Mouse (Mus musculus) hindbrain, embryonic 15.5 days (tissue): ENCODE data around the gene Gpc6. TPM values are rescaled to one million over a fixed set of nuclear protein-coding genes. Genes with fewer than 3 reads are reported as not detected.
A peak's percentile ranks its signal among the peaks of the same experiment; 100 is the strongest.

Experiments
- ATAC-seq: fragments of 200-750 bp; cut with Nextera tagmentation; 2 replicates; pipeline ENCODE4 v1.8.0; 2017; ENCODE audit warnings: low read depth, moderate number of reproducible peaks, moderate TSS enrichment; ENCODE audit not compliant: low FRiP score
- H3K27ac ChIP-seq: fragments of 300-500 bp; sonication (generic); replicated peaks from 2 replicates; pipeline ENCODE4 v1.5.1; 2015; ENCODE audit warnings: mild to moderate bottlenecking, inconsistent platforms
- H3K27me3 ChIP-seq: fragments of 300-500 bp; sonication (generic); 2 replicates; pipeline ENCODE4 v1.6.1; 2015; ENCODE audit warnings: control low read depth, inconsistent platforms
- H3K36me3 ChIP-seq: fragments of 300-500 bp; sonication (generic); 2 replicates; pipeline ENCODE4 v1.6.1; 2015; ENCODE audit warnings: control low read depth, inconsistent platforms
- H3K4me1 ChIP-seq: fragments of 300-500 bp; sonication (generic); replicated peaks from 2 replicates; pipeline ENCODE4 v1.6.1; 2015; ENCODE audit warnings: control low read depth, inconsistent platforms
- H3K4me2 ChIP-seq: fragments of 300-500 bp; sonication (generic); 2 replicates; pipeline ENCODE4 v1.6.1; 2015; ENCODE audit warnings: moderate library complexity, mild to moderate bottlenecking, inconsistent platforms
- H3K4me3 ChIP-seq: fragments of 300-500 bp; sonication (generic); 2 replicates; pipeline ENCODE4 v1.5.1; 2015; ENCODE audit warnings: mild to moderate bottlenecking, inconsistent platforms
- H3K9ac ChIP-seq: fragments of 300-500 bp; sonication (generic); 2 replicates; pipeline ENCODE4 v1.6.1; 2015; ENCODE audit warnings: inconsistent platforms
- H3K9me3 ChIP-seq: fragments of 300-500 bp; sonication (generic); 2 replicates; pipeline ENCODE4 v1.6.1; 2016; ENCODE audit warnings: control low read depth, inconsistent platforms
- WGBS: fragments of 180-500 bp; shearing (Covaris S2); methylation state at CpG from one replicate; pipeline ENCODE4 v1.1.7; 2015; 5-methylcytosine and 5-hydroxymethylcytosine counted together
- polyA plus RNA-seq: library from polyadenylated mRNA; unstranded; fragments of >200 nt; fragmentation: Nextera tagmentation; extraction: Ambion mirVana; gene quantifications from 2 replicates; pipeline ENCODE4 v1.2.1, GENCODE M21; 2015

Gpc6 gene
- polyA plus RNA-seq, 1 experiment from 2014 or later, result 19.6 TPM

DNA sequence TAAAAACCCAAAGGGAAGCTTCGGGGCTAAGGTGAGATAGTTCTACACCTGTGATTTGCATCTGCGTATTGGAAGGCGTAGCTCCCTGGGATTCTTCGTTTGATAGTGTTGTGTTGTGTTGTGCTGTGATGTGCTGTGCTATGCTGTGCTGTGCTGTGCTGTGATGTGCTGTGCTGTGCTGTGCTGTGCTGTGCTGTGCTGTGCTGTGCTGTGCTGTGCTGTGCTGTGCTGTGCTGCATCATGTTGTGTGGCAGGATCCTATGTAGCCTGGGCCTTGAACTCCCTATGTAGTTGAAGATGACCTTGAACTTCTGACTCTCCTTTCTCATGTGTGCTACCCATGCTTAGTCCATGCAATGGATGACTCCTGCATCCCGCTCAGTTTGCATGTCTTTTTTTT lies 994.5 kb downstream of the Gpc6 start:
- H3K4me1 ChIP-seq, result no peaks in the 10 kb centered on the region
- no peak overlapping the region for H3K4me2 ChIP-seq
- no peaks in the 10 kb centered on the region for H3K9me3 ChIP-seq
- no peaks in the 10 kb centered on the region for H3K36me3 ChIP-seq
- H3K9ac ChIP-seq, result no peak overlapping the region
- H3K4me3 ChIP-seq, result no peak overlapping the region
- WGBS, result 96% methylated on average over 5 of the region's 5 CpGs
- H3K27ac ChIP-seq, result no peak overlapping the region
- H3K27me3 ChIP-seq, result no peaks in the 10 kb centered on the region
- ATAC-seq, result no peak

DNA sequence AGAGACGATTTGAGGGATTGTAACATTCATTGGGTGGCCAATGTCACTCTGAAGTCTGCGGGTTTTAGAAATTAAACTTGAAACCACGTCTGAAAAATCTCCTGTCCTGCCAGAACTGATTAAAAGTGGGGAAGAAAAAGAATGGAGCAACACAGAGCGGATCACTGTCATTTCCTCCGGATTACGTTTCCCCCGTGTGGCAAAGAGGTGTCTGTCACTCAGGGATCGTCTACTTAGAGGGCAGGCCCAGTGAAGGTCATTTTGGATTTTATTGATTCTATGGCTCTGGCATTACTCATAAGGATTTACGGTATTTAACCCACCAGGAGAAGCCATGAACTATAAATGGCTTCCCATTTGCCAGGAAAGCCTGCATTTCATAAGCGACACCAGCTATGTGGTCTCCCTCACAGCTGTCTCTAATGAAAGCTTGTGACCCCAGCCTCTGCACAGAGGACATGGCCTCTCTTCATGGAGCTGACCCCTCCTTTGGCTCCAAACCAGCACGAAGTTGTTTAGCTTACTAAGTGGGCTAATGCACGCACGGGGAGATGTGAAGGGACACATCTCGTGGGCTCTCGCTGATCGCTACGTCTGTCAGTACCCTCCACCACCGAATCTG lies 996.4 kb downstream of the Gpc6 start:
- Histone ChIP-seq H3K27me3 (no peaks in the 10 kb centered on the region), H3K4me1 (no peaks in the 10 kb centered on the region), H3K4me2 (no peak overlapping the region), H3K9ac (no peak overlapping the region), H3K36me3 (no peaks in the 10 kb centered on the region), H3K4me3 (no peak overlapping the region), H3K27ac (no peak overlapping the region), H3K9me3 (no peaks in the 10 kb centered on the region)
- no peak for ATAC-seq
- WGBS, result 63% methylated on average over 18 of the region's 18 CpGs

DNA sequence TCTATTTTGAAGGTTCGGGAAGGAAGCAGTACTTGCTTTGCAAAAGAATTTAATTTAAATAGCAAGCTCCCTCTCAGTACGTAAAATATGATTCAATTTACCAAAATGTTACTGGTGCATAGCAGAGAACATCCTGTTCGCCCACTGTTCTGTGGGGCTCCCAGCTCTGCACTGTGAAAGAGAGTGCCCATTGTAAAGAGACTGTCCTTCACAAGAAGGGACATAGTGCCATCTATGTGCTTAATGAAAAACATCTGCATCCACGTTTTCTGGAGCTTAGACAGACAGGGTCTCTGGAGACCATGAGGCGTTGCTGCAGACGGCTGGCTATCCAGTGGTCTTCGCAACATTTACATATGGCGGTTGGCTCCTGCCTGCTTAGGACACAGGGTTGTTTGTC lies 998.6 kb downstream of the Gpc6 start:
- no peaks in the 10 kb centered on the region for H3K36me3 ChIP-seq
- no peak overlapping the region for H3K27ac ChIP-seq
- H3K9ac ChIP-seq, result no peak overlapping the region
- 0 out of 2 replicates have a peak, but pooled peaks have one; percentile 34 for ATAC-seq
- 73% methylated on average over 8 of the region's 8 CpGs for WGBS
- H3K27me3 ChIP-seq, result no peaks in the 10 kb centered on the region
- H3K9me3 ChIP-seq, result no peaks in the 10 kb centered on the region
- H3K4me2 ChIP-seq, result no peak overlapping the region
- no peaks in the 10 kb centered on the region for H3K4me1 ChIP-seq
- H3K4me3 ChIP-seq, result no peak overlapping the region

DNA sequence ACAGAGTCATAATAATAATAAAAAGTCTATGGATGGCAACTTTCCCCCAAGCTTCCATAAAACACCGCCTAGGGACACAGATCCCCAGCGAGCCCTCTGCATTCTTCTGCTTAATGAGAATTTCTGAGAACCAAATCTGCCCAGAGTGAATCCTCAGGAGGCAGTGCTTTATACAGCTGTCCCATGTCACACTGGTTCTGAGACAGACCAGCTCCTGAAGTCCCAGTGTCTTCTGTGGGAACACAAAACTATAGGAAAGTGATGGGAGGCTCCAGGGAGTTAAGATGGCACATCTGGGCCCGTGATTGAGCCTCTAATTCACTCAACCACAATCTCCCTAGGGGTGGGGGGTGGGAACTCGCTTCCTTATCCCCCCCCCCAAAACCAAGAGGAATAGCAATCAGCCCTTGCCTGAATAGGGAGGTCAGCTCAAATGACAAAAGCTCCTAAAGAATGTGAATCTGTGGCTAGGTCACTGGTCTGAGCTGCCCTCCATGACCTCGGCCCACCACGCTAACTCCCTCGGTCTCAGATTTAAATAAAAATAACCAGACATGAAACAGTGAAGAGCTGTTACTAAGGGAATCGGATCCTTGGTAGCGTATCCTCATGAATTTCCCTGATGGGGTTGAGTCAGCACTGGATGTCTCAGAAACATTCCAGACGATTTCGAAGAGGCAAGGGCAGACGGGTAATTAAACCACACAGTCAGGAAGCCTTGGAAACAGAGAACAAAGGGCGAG lies 1005.2 kb downstream of the Gpc6 start:
- no peaks in the 10 kb centered on the region for H3K9me3 ChIP-seq
- H3K27ac ChIP-seq, result 0 out of 2 replicates have a peak overlapping the region, but pooled peaks have one; percentile 36
- no peak overlapping the region for H3K9ac ChIP-seq
- H3K4me3 ChIP-seq, result no peak overlapping the region
- ATAC-seq, result 0 out of 2 replicates have a peak, but pooled peaks have one; percentile 27
- H3K4me2 ChIP-seq, result 0 out of 2 replicates have a peak overlapping the region, but pooled peaks have one; percentile 9
- no peaks in the 10 kb centered on the region for H3K36me3 ChIP-seq
- peaks cover 16% of the 10 kb centered on the region for H3K4me1 ChIP-seq
- H3K27me3 ChIP-seq, result no peaks in the 10 kb centered on the region
- WGBS, result 8% methylated on average over 13 of the region's 13 CpGs

DNA sequence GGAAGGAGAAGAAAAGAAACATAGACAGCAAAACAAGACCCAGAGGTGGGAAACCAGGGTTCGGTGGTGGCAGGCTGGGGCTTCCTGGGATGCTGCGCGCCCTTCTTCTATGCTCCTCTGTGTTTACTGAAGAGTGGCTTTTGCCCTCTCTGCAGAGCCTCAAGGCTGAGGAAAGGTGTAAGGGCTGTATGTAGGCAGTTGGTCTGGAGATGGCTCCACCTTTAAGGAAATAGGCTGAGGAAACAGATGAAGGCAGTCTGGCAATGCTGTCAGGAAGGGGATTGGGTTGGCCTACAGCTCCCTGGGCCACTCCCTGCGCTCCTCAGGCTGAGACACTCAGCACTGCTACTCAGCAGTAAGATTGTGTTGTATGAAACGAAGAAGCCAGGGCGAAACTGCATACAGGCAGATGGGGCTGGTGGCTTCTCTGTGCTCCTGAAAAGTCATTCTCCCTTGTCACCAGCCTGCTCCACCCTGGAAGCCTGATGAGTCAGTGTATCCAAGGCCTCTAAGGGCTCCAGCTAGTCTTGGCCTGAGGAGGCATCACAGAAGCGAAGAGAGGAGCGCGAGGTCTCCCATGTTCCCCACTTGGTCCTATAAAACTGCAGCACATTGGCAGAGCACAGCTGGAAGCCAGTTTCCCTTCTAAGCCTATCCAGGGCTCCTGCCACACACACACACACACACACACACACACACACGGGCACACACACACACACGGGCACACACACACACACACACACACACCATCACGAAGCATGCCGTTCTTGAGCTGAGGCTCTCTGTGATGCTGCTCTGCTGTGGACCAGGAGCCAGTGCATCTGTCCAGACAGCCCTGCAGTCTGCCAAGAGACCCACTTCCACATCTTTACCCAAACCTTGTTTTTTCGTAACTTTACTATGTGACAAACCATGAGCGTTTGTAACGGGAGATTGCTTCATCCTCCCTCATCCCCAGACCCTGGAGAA lies 1006.0 kb downstream of the Gpc6 start:
- no peaks in the 10 kb centered on the region for H3K36me3 ChIP-seq
- WGBS, result 44% methylated on average over 16 of the region's 16 CpGs
- H3K4me1 ChIP-seq, result peaks cover 16% of the 10 kb centered on the region
- no peaks in the 10 kb centered on the region for H3K27me3 ChIP-seq
- peak overlapping the region; percentile 36; the same call in 1 of the 2 replicates for H3K27ac ChIP-seq
- H3K9me3 ChIP-seq, result no peaks in the 10 kb centered on the region
- H3K4me3 ChIP-seq, result no peak overlapping the region
- ATAC-seq, result 0 out of 2 replicates have a peak, but pooled peaks have one; percentile 42
- H3K9ac ChIP-seq, result no peak overlapping the region
- H3K4me2 ChIP-seq, result 0 out of 2 replicates have a peak overlapping the region, but pooled peaks have one; percentile 9

DNA sequence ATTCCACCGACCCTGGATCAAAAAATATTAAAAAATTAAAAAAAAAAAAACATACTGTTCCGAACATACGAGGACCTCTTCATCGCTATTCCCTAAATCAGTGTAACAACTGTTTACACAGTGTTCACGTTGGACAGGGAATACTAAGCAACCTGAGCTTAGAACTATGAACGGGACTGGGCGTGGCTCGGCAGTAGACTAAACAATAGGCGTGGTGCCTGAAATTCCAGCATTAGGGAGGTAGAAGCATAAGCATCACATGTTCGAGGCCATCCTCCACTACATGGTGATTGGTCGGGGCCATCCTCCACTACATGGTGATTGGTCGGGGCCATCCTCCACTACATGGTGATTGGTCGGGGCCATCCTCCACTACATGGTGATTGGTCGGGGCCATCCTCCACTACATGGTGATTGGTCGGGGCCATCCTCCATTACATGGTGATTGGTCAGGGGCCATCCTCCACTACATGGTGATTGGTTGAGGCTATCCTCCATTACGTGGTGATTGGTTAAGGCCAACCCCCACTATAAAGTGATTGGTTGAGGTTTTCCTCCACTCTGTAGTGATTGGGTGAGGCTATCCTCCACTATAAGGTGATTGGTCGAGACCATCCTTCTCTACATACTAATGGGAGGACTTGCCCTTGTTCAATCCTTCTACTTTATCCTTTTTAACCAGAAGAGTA lies 1007.2 kb downstream of the Gpc6 start:
- no peaks in the 10 kb centered on the region for H3K9me3 ChIP-seq
- peaks cover 16% of the 10 kb centered on the region for H3K4me1 ChIP-seq
- no peaks in the 10 kb centered on the region for H3K36me3 ChIP-seq
- no peak overlapping the region for H3K4me3 ChIP-seq
- WGBS, result 96% methylated on average over 17 of the region's 17 CpGs
- no peak overlapping the region for H3K9ac ChIP-seq
- no peaks in the 10 kb centered on the region for H3K27me3 ChIP-seq
- H3K4me2 ChIP-seq, result no peak overlapping the region
- H3K27ac ChIP-seq, result no peak overlapping the region
- no peak for ATAC-seq

DNA sequence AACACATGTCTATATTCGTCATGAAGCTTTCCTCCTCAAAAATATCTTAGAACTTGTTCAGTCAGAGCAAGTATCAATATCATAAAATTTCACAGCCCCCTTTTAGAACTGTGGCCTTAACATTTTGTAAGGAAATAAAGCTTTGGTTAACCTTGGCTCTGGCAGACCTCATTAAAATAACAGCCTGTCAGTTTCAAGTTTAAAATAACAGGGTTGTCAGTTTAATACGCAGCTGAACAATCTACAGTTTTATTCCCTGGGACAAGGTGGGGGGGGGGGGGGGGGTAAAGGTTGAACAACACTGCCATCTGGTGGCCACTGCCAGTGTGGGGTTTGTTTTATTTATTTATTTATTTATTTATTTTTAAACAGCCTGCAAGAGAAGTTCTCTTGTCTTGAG lies 1013.4 kb downstream of the Gpc6 start:
- 28% methylated on average over 2 of the region's 2 CpGs for WGBS
- H3K27me3 ChIP-seq, result no peaks in the 10 kb centered on the region
- no peaks in the 10 kb centered on the region for H3K9me3 ChIP-seq
- H3K4me3 ChIP-seq, result no peak overlapping the region
- H3K4me2 ChIP-seq, result no peak overlapping the region
- H3K27ac ChIP-seq, result no peak overlapping the region
- ATAC-seq, result no peak
- H3K9ac ChIP-seq, result no peak overlapping the region
- H3K4me1 ChIP-seq, result peaks cover 3% of the 10 kb centered on the region; the same call in 1 of the 2 replicates
- no peaks in the 10 kb centered on the region for H3K36me3 ChIP-seq

DNA sequence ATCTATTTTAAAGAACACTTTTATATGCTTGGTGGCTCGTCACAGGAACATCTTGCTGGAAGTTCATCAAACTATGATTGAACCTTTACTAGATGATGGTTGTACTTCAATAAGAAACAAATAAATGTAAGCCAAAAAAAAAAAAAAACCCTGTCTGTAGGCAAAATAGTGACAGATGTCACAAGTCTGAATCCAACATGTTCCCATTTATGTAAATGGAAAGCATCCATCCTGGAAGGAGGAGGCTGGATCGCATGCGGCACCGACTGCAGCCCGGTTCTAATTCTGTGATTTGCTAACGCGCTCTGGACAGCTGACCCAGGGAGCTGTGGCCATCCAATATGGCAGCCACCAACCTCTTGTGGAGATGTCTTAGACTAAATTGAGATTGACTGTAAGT lies 1014.4 kb downstream of the Gpc6 start:
- no peak overlapping the region for H3K9ac ChIP-seq
- H3K27ac ChIP-seq, result no peak overlapping the region
- no peaks in the 10 kb centered on the region for H3K36me3 ChIP-seq
- ATAC-seq, result no peak
- 85% methylated on average over 7 of the region's 7 CpGs for WGBS
- no peak overlapping the region for H3K4me3 ChIP-seq
- H3K4me2 ChIP-seq, result no peak overlapping the region
- no peaks in the 10 kb centered on the region for H3K27me3 ChIP-seq
- H3K4me1 ChIP-seq, result peaks cover 3% of the 10 kb centered on the region; the same call in 1 of the 2 replicates
- H3K9me3 ChIP-seq, result no peaks in the 10 kb centered on the region

DNA sequence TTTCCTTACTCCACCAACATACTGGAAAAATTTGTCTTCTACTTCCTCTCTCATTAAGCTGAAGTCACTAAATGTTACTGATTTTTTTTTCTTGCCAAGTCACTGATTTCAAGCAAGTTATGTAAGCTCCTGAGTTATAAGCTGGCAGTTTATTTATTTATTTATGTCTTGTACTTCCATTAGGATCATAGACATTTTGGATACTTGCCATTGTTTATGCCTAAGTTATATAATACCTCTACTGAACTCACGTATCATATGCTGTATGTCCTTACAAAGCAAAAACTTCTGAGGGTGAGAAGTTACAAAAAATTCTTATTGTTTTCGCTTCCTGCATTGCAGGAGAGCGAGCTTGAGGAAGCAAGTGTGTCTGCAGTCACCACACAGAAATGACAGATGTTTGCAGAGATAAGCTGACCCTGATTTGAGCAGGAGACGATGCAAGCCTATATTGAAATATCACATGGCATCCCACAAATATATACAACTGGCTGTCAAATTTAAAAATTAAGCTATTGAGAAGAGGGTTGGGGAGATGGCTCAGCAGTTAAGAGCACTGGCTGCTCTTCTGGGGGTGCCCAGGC lies 1020.9 kb downstream of the Gpc6 start:
- Histone ChIP-seq H3K4me2 (no peak overlapping the region), H3K27ac (no peak overlapping the region), H3K9ac (no peak overlapping the region), H3K4me3 (no peak overlapping the region), H3K9me3 (no peaks in the 10 kb centered on the region), H3K27me3 (no peaks in the 10 kb centered on the region), H3K36me3 (no peaks in the 10 kb centered on the region), H3K4me1 (peaks cover 5% of the 10 kb centered on the region)
- WGBS, result 86% methylated on average over 4 of the region's 4 CpGs
- ATAC-seq, result no peak

DNA sequence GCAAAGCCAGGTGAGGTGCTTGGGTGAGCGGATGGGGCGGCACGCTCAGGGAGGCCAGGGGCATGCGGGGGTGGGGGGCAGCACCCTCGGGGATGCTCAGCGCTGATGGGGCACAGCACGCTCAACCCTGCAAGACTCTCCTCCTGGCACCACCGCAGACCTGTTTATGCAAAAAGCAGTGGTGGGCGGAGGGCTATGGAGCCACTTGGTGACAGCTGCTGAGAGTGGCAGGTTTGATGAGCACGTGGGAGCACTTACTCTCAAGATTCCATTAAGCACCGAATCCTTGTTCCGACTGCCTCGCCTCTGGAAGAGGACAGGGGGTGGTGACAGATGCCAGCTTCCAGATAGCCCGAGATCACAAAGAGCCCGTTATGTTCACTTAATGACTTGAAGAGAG lies 1026.2 kb downstream of the Gpc6 start:
- Histone ChIP-seq H3K27ac (no peak overlapping the region), H3K4me2 (peak overlapping the region; percentile 30), H3K36me3 (no peaks in the 10 kb centered on the region), H3K9ac (no peak overlapping the region), H3K4me1 (peaks cover 10% of the 10 kb centered on the region; the same call in 1 of the 2 replicates), H3K9me3 (no peaks in the 10 kb centered on the region), H3K4me3 (no peak overlapping the region), H3K27me3 (no peaks in the 10 kb centered on the region)
- WGBS, result 50% methylated on average over 15 of the region's 15 CpGs
- no peak for ATAC-seq

DNA sequence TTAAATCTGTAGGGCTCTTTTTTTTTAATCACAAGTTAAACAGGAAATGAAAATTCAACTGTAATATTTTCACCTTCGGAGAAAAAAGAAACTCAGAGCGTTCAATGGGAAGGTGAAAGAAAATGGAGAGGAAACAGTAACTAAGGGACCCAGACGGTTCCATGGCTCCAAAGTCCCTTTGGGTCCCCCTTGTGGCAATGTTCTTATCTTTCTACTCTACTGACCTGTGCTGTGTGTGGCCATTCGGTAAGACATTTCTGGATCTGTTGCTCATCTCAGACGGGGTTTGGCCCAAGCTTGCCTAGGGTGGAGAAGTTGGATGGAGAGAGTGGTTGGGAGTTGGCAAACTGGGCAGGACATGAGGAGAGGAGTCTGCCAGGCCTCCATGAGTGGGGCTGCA lies 1026.6 kb downstream of the Gpc6 start:
- Histone ChIP-seq H3K36me3 (no peaks in the 10 kb centered on the region), H3K4me3 (no peak overlapping the region), H3K27ac (no peak overlapping the region), H3K4me1 (peaks cover 10% of the 10 kb centered on the region; the same call in 1 of the 2 replicates), H3K27me3 (no peaks in the 10 kb centered on the region), H3K4me2 (no peak overlapping the region), H3K9ac (no peak overlapping the region), H3K9me3 (no peaks in the 10 kb centered on the region)
- ATAC-seq, result peak; percentile 57
- WGBS, result 58% methylated on average over 5 of the region's 5 CpGs
